Mouse (Mus musculus): ENCODE results near the gene Ttll11.

The Ttll11 gene
- long read RNA-seq, experiment 1, partial matches to known transcripts: 0 of 1 reads
- long read RNA-seq, experiment 1, other reads (novel, unspliced or antisense): 1 of 1 reads
- long read RNA-seq, experiment 2: 0 reads

- intact Hi-C loops (cut with DNase I): no loop called here
Observed at GRCm38 (mm10) chr2:35979644-35980021, at the start of gene Ttll11. Gene Ttll11 (minus strand): TSS chr2:35979913.

- intact Hi-C loops (cut with DNase I): no loop called here
Observed at GRCm38 (mm10) chr2:36023291-36023690, 43.6 kb upstream of the Ttll11 start.

- intact Hi-C loops (cut with DNase I): no loop called here
Observed at GRCm38 (mm10) chr2:36021385-36022159, 41.9 kb upstream of the Ttll11 start.

- intact Hi-C loops (cut with DNase I): no loop called here
Observed at GRCm38 (mm10) chr2:36013010-36013409, 33.3 kb upstream of the Ttll11 start.

- intact Hi-C loops (cut with DNase I): no loop called here
Observed at GRCm38 (mm10) chr2:36011331-36011825, 31.7 kb upstream of the Ttll11 start.

GRCm38 (mm10) chr2:36010579-36010978 is 30.9 kb upstream of the Ttll11 start:
- intact Hi-C loops (cut with DNase I): no loop called here

- intact Hi-C loops (cut with DNase I): loop anchor here (1.0 to 5.0 kb wide), 2 partner anchors 205 to 268 kb away; no protein-coding TSS in a partner anchor
Observed at GRCm38 (mm10) chr2:36009386-36009785, 29.7 kb upstream of the Ttll11 start.

- intact Hi-C loops (cut with DNase I): loop anchor here (5.0 kb wide), 1 partner anchor 269 kb away; no protein-coding TSS in a partner anchor
Observed at GRCm38 (mm10) chr2:36008071-36008470, 28.4 kb upstream of the Ttll11 start.

GRCm38 (mm10) chr2:36002188-36002587 is 22.5 kb upstream of the Ttll11 start:
- intact Hi-C loops (cut with DNase I): no loop called here

GRCm38 (mm10) chr2:36000390-36000789 is 20.7 kb upstream of the Ttll11 start:
- intact Hi-C loops (cut with DNase I): no loop called here

GRCm38 (mm10) chr2:35999212-35999611 is 19.5 kb upstream of the Ttll11 start:
- intact Hi-C loops (cut with DNase I): no loop called here

GRCm38 (mm10) chr2:35998416-35998815 is 18.7 kb upstream of the Ttll11 start:
- intact Hi-C loops (cut with DNase I): no loop called here

GRCm38 (mm10) chr2:35996753-35997152 is 17.0 kb upstream of the Ttll11 start:
- intact Hi-C loops (cut with DNase I): no loop called here

GRCm38 (mm10) chr2:35994303-35994702 is 14.6 kb upstream of the Ttll11 start:
- intact Hi-C loops (cut with DNase I): no loop called here

- intact Hi-C loops (cut with DNase I): no loop called here
Observed at GRCm38 (mm10) chr2:35993481-35993880, 13.8 kb upstream of the Ttll11 start.

GRCm38 (mm10) chr2:35992259-35992658 is 12.5 kb upstream of the Ttll11 start:
- intact Hi-C loops (cut with DNase I): no loop called here

- intact Hi-C loops (cut with DNase I): no loop called here
Observed at GRCm38 (mm10) chr2:35983869-35984268, 4.2 kb upstream of the Ttll11 start.

- intact Hi-C loops (cut with DNase I): no loop called here
Observed at GRCm38 (mm10) chr2:35981872-35982271, 2.2 kb upstream of the Ttll11 start.

GRCm38 (mm10) chr2:35978941-35979643 is 621 bp downstream of the Ttll11 start:
- intact Hi-C loops (cut with DNase I): no loop called here

GRCm38 (mm10) chr2:35978276-35978933 is 1.3 kb downstream of the Ttll11 start:
- intact Hi-C loops (cut with DNase I): no loop called here

GRCm38 (mm10) chr2:35977749-35978148 is 2.0 kb downstream of the Ttll11 start:
- intact Hi-C loops (cut with DNase I): no loop called here

Data from adrenal gland (tissue).